Mouse (Mus musculus) gastrocnemius, adult 2 months (tissue): Measurements from ENCODE around the gene Scgn. TPM values are rescaled to one million over a fixed set of nuclear protein-coding genes. Genes with fewer than 3 reads are reported as not detected.

ENCODE experiments used
- DNase-seq: peaks from one replicate; pipeline ENCODE4 v3.0.0; 2022
- H3K27ac ChIP-seq: fragments of 200-600 bp; 2 replicates; pipeline ENCODE4 v1.8.1; 2022; ENCODE audit warnings: mild to moderate bottlenecking
- H3K4me3 ChIP-seq: fragments of 200-600 bp; 2 replicates; pipeline ENCODE4 v1.8.1; 2022; ENCODE audit warnings: mild to moderate bottlenecking, moderate library complexity
- CTCF ChIP-seq: fragments of 200-600 bp; IDR thresholded peaks from 2 replicates; pipeline ENCODE4 v1.8.1; 2022; ENCODE audit warnings: antibody characterized with exemption, mild to moderate bottlenecking, moderate library complexity
- intact Hi-C: fragments of 180-260 bp; cut with DNase I; formaldehyde crosslinking; loops from one replicate; pipeline ENCODE4 v1.15.1; 2025
- microRNA-seq: library from miRNA; unstranded; fragments of <30 nt; microRNA quantifications from one replicate; pipeline ENCODE4 v1.2.0, GENCODE M21; 2021
- total RNA-seq, 2 experiments: library from RNA; stranded (reverse); gene quantifications; 2 replicates each; pipeline ENCODE4 v1.2.3; 2021

Scgn gene
- total RNA-seq, 2 experiments from 2014 or later = not detected

- Histone ChIP-seq H3K27ac (no peak overlapping the region), H3K4me3 (no peak overlapping the region)
- no peak for DNase-seq
- TF ChIP-seq CTCF = no peak
- intact Hi-C loops = no loop called here
Measured at GRCm38 (mm10) chr13:23928637-23929036, 62.4 kb downstream of the Scgn start.

DNA sequence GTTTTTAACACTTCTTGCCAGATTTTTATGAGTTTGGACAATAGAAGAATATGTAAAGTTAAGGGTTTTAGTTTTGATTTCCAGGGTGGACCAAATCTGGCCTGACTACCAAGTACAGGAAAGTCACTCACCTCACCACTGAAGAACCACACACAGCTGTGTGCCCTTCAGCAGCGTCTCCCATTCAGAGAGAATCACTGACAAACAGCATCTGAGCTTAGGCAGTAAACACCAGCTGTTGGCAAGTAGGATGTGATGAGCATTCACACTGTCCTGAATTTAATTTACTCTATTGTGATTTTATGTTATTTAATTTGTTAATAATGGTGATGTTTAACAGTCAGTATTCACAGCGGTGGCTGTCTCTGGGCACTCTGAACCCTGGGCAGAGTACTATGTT lies 65.2 kb downstream of the Scgn start:
- H3K27ac ChIP-seq = no peak overlapping the region
- no peak for TF ChIP-seq CTCF
- DNase-seq = no peak
- no peak overlapping the region for H3K4me3 ChIP-seq
- intact Hi-C loops = no loop called here

- TF ChIP-seq CTCF = no peak
- Histone ChIP-seq H3K4me3 (no peak overlapping the region), H3K27ac (no peak overlapping the region)
- no peak for DNase-seq
- intact Hi-C loops = no loop called here
Measured at GRCm38 (mm10) chr13:23917674-23918073, 73.3 kb downstream of the Scgn start.

- Histone ChIP-seq H3K27ac (no peak overlapping the region), H3K4me3 (no peak overlapping the region)
- DNase-seq = peak; percentile 54
- no peak for TF ChIP-seq CTCF
- intact Hi-C loops = no loop called here
Measured at GRCm38 (mm10) chr13:23916132-23916531, 74.9 kb downstream of the Scgn start.

GRCm38 (mm10) chr13:23914376-23915167 lies 76.4 kb downstream of the Scgn start, which contains the start of gene Slc17a4:
TSS of gene Slc17a4 (minus strand) at chr13:23915009.
- Histone ChIP-seq H3K27ac (no peak within 1 kb of the TSS), H3K4me3 (no peak within 1 kb of the TSS)
- DNase-seq = no peak
- intact Hi-C loops = no loop called here
- TF ChIP-seq CTCF = no peak

GRCm38 (mm10) chr13:23913791-23914306 lies 77.2 kb downstream of the Scgn start:
- TF ChIP-seq CTCF = no peak
- intact Hi-C loops = no loop called here
- no peak for DNase-seq
- no peak overlapping the region for H3K27ac ChIP-seq
- H3K4me3 ChIP-seq = no peak overlapping the region

DNA sequence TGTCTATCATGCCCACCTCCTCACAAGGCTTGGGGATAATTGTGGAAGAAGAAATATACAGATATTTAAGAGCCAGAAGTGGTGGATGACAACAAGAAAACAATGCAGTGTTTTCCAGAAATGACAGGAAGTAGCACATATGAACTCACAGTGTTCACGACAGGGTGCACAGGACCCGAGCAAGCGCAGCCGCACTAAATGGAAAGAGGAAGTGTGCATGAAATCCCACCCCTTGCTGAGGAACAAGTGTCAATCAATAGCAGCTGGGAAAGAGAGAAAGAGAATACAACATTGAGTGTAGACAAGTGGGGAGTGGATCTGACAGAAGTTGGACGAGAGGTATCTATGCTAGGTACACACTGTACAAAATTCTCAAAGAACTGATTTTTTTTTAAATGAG lies 79.7 kb downstream of the Scgn start:
- no peak overlapping the region for H3K4me3 ChIP-seq
- no peak overlapping the region for H3K27ac ChIP-seq
- intact Hi-C loops = no loop called here
- TF ChIP-seq CTCF = no peak
- DNase-seq = no peak

- no peak overlapping the region for H3K27ac ChIP-seq
- DNase-seq = no peak
- intact Hi-C loops = no loop called here
- no peak for TF ChIP-seq CTCF
- H3K4me3 ChIP-seq = no peak overlapping the region
Measured at GRCm38 (mm10) chr13:23910121-23910520, 80.9 kb downstream of the Scgn start.

GRCm38 (mm10) chr13:23906906-23907305 lies 84.1 kb downstream of the Scgn start:
- no peak for TF ChIP-seq CTCF
- no peak for DNase-seq
- Histone ChIP-seq H3K27ac (no peak overlapping the region), H3K4me3 (no peak overlapping the region)
- intact Hi-C loops = no loop called here

Small RNA genes lying within 50 kb of the gene (microRNA-seq; reads per million reads assigned to microRNA genes)
- gene Gm44344 = not detected

Other genes starting within 250 kb of the Scgn start
- not detected for gene Hist1h3c, start 245.6 kb downstream of the Scgn start, total RNA-seq
- gene Hist1h2bb, start 244.5 kb downstream of the Scgn start, total RNA-seq = 1 to 10 TPM; 1.1 to 2.3 TPM
- 1 to 10 TPM in 1 of 2 experiments, not detected in 1; 1.9 TPM for gene Hist1h2ab, start 240.1 kb downstream of the Scgn start, total RNA-seq
- 1 to 10 TPM; 1.6 to 1.8 TPM for gene Hist1h3b, start 238.9 kb downstream of the Scgn start, total RNA-seq
- 1 to 10 TPM; 2.1 to 3.7 TPM for gene Hist1h4b, start 234.2 kb downstream of the Scgn start, total RNA-seq
- 1 to 10 TPM in 1 of 2 experiments, under 1 TPM in 1; 0.61 to 1.4 TPM for gene Hist1h4a, start 230.0 kb downstream of the Scgn start, total RNA-seq
- 1 to 10 TPM; 2.9 to 4.2 TPM for gene Hist1h3a, start 228.8 kb downstream of the Scgn start, total RNA-seq
- gene Hist1h1a, start 227.5 kb downstream of the Scgn start, total RNA-seq = 1 to 10 TPM; 1.2 to 1.5 TPM
- not detected for gene Trim38, start 221.3 kb downstream of the Scgn start, total RNA-seq
- not detected for gene Slc17a2, start 184.2 kb downstream of the Scgn start, total RNA-seq
- gene Slc17a3, start 151.8 kb downstream of the Scgn start, total RNA-seq = not detected
- not detected for gene Slc17a1, start 123.5 kb downstream of the Scgn start, total RNA-seq
- not detected for gene Slc17a4, start 76.2 kb downstream of the Scgn start, total RNA-seq
- not detected for gene Hist1h2ba, start 57.1 kb downstream of the Scgn start, total RNA-seq
- gene Hist1h2aa, start 56.8 kb downstream of the Scgn start, total RNA-seq = not detected